Mouse (Mus musculus) thymus, adult 2 months (tissue): Measurements from ENCODE around the gene Ets1. TPM values are rescaled to one million over a fixed set of nuclear protein-coding genes. Genes with fewer than 3 reads are reported as not detected.

Experiments used
- DNase-seq: peaks from one replicate; pipeline ENCODE4 v3.0.0; 2021
- H3K27ac ChIP-seq: fragments of 200-500 bp; 2 replicates; pipeline ENCODE4 v1.5.1; 2012; ENCODE audit warnings: low read length, control low read depth; ENCODE audit not compliant: control insufficient read depth, insufficient read depth
- H3K27me3 ChIP-seq: fragments of 200-500 bp; 2 replicates; pipeline ENCODE4 v1.6.1; 2012; ENCODE audit warnings: mild to moderate bottlenecking, low read length, moderate library complexity, mixed read lengths; ENCODE audit not compliant: control insufficient read depth, insufficient read depth
- H3K36me3 ChIP-seq: fragments of 200-500 bp; 2 replicates; pipeline ENCODE4 v1.6.1; 2012; ENCODE audit warnings: mild to moderate bottlenecking, low read length, moderate library complexity; ENCODE audit not compliant: control insufficient read depth, insufficient read depth
- H3K4me1 ChIP-seq: fragments of 200-500 bp; replicated peaks from 2 replicates; pipeline ENCODE4 v1.6.1; 2012; ENCODE audit warnings: low read length; ENCODE audit not compliant: control insufficient read depth, insufficient read depth
- H3K4me3 ChIP-seq: fragments of 200-500 bp; 2 replicates; pipeline ENCODE4 v1.5.1; 2012; ENCODE audit warnings: mild to moderate bottlenecking, low read length, control low read depth, moderate library complexity; ENCODE audit not compliant: control insufficient read depth, insufficient read depth
- CTCF ChIP-seq: fragments of 200-500 bp; IDR thresholded peaks from 2 replicates; pipeline ENCODE4 v1.5.1; 2012; ENCODE audit warnings: mild to moderate bottlenecking, control low read depth, low read length, moderate library complexity, borderline replicate concordance; ENCODE audit not compliant: control insufficient read depth, poor library complexity, insufficient read depth; ENCODE audit errors: extremely low read depth
- POLR2A ChIP-seq: fragments of 200-500 bp; IDR thresholded peaks from 2 replicates; pipeline ENCODE4 v1.6.1; 2012; ENCODE audit warnings: mild to moderate bottlenecking, low read length, control low read depth, moderate library complexity; ENCODE audit not compliant: control insufficient read depth, poor library complexity, insufficient read depth; ENCODE audit errors: extremely low read depth
- WGBS: fragments of 180-500 bp; shearing (Covaris S2); methylation state at CpG from one replicate; pipeline ENCODE4 v1.1.7; 2018; 5-methylcytosine and 5-hydroxymethylcytosine counted together
- polyA plus RNA-seq: library from polyadenylated mRNA; depleted of rRNA; stranded (reverse); fragments of >200 nt; gene quantifications from 2 replicates; pipeline ENCODE4 v1.2.3, GENCODE M21; 2012

The Ets1 gene
- polyA plus RNA-seq, 1 experiment, result 272 TPM

DNA sequence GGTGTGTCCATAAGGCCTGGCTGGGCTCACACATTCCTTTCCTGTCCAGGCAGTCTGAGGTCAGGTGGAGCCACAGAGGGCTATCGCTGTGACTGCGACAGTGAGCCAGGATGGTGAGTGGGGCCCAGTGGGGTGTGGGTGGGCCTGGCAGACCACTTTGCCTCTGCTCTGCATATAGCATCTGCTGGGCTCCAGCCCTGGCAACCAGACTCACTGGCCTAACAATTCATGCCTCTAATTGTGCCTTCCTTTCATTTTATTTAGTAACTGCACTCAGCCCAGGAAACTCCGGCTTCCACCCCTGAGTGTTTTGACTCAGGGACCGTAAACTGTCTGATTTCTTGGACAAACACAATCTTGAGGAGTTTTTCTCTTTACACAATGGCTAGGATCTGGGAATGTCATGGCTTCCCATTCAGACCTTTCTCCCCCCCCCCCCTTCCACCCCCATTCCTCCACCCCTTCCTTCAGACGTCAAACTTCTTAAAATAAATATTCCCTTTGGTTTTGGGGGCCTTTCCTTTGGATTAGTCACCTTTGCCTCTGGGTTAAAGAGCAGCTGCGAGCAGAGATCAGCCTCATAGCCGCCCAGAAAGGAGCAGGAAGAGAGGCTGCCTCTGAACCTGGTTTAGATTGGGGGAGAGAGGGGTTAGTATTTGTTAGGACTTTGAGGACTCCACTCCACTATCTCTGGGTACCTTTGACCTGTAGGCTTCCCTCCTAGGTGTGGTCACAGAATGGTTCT lies 40.8 kb upstream of the Ets1 start:
- Histone ChIP-seq H3K36me3 (no peaks in the 10 kb centered on the region), H3K4me1 (peaks cover 35% of the 10 kb centered on the region), H3K27me3 (no peaks in the 10 kb centered on the region), H3K27ac (no peak overlapping the region), H3K4me3 (no peak overlapping the region)
- WGBS, result 80% methylated on average over 7 of the region's 7 CpGs
- TF ChIP-seq CTCF (no peak), POLR2A (no peak)
- DNase-seq, result no peak

DNA sequence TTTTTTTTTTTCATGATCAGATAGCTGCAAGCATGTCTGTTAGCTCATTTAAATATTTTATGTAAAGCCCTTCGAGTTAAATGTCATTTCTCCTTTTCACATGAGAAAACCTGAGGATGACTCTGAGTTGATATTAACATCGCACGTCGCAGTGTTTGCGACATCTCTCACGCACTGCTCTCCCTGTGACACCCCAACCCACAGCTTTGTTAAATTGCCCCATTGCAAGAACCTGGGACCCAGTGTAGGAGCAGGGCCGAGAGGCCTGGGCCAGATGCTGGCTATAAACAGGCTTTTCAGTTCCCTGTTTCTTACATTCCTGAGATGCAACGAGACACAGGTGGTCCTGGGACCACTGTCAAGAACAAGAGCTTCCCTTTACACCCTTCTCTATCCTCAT lies 39.7 kb upstream of the Ets1 start:
- H3K4me1 ChIP-seq, result peaks cover 37% of the 10 kb centered on the region
- TF ChIP-seq POLR2A (no peak), CTCF (no peak)
- no peak for DNase-seq
- no peaks in the 10 kb centered on the region for H3K27me3 ChIP-seq
- no peak overlapping the region for H3K4me3 ChIP-seq
- no peaks in the 10 kb centered on the region for H3K36me3 ChIP-seq
- 92% methylated on average over 8 of the region's 8 CpGs for WGBS
- H3K27ac ChIP-seq, result no peak overlapping the region

DNA sequence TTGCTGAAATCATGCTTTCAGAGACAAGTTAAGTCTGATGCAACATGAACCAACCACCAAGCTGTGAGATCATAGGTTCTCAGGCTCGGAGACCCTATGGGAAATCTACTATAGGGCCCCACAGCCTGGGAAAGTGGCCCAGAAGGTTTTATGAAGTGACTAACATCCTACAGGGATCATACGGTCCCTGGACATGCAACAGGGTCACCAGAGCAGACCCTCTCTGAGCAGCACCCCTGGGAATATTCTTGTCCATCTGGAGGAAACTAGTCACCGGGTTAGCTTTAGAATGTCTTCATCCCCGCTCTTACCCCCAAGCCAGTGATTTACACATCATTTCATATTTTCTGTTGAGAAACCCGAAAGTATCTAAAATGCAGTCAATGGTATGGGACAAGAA lies 34.1 kb upstream of the Ets1 start:
- H3K4me3 ChIP-seq, result no peak overlapping the region
- peaks cover 21% of the 10 kb centered on the region for H3K4me1 ChIP-seq
- WGBS, result 95% methylated on average over 5 of the region's 5 CpGs
- H3K27ac ChIP-seq, result no peak overlapping the region
- H3K36me3 ChIP-seq, result no peaks in the 10 kb centered on the region
- no peak for DNase-seq
- H3K27me3 ChIP-seq, result no peaks in the 10 kb centered on the region
- TF ChIP-seq CTCF (no peak), POLR2A (no peak)

DNA sequence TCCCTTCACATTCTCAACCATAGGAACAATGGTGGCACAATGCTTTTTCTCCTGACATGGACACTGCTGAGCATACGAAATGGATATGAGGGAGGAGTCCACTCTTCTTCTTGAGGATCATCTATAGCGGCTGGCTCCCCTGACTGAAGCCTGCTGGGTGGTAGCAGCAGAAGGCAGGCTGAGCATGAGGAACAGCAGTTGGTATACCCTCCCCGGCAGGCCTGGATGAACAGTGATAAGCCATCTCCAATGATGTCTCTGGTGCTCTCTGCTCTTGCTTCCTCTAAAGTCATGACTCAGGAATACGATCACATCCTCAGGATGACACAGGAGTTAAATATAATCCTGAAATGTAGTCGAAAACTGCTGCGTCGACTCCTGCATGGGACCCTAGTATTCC lies 32.9 kb upstream of the Ets1 start:
- 90% methylated on average over 7 of the region's 7 CpGs for WGBS
- DNase-seq, result no peak
- Histone ChIP-seq H3K27ac (no peak overlapping the region), H3K4me3 (no peak overlapping the region), H3K27me3 (no peaks in the 10 kb centered on the region), H3K4me1 (peaks cover 30% of the 10 kb centered on the region), H3K36me3 (no peaks in the 10 kb centered on the region)
- no peak for TF ChIP-seq POLR2A
- no peak for TF ChIP-seq CTCF

DNA sequence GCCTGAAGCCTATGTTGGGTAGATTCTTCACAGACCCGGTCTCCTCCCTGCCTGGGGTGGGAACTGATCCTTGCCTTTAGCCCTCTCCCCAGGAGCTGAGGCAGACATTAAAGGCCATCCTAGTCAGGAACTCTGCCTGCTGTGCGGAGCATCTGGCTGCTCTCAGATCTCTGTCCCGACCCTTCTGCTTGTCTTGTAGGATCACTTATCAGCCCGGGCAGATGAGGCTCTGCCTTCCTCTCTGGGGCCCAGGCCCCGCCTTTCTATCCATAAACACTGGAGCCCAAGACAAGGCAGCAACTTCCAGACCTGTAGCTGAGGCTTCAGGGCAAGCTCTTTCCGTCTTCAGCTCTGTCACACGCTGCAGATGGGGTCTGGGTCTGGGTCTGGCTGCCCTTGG lies 28.8 kb upstream of the Ets1 start:
- WGBS, result 79% methylated on average over 7 of the region's 7 CpGs
- peak overlapping the region; percentile 59 for H3K27ac ChIP-seq
- no peak for TF ChIP-seq POLR2A
- TF ChIP-seq CTCF, result no peak
- no peak for DNase-seq
- no peaks in the 10 kb centered on the region for H3K36me3 ChIP-seq
- H3K4me1 ChIP-seq, result peaks cover 62% of the 10 kb centered on the region
- H3K27me3 ChIP-seq, result no peaks in the 10 kb centered on the region
- no peak overlapping the region for H3K4me3 ChIP-seq

DNA sequence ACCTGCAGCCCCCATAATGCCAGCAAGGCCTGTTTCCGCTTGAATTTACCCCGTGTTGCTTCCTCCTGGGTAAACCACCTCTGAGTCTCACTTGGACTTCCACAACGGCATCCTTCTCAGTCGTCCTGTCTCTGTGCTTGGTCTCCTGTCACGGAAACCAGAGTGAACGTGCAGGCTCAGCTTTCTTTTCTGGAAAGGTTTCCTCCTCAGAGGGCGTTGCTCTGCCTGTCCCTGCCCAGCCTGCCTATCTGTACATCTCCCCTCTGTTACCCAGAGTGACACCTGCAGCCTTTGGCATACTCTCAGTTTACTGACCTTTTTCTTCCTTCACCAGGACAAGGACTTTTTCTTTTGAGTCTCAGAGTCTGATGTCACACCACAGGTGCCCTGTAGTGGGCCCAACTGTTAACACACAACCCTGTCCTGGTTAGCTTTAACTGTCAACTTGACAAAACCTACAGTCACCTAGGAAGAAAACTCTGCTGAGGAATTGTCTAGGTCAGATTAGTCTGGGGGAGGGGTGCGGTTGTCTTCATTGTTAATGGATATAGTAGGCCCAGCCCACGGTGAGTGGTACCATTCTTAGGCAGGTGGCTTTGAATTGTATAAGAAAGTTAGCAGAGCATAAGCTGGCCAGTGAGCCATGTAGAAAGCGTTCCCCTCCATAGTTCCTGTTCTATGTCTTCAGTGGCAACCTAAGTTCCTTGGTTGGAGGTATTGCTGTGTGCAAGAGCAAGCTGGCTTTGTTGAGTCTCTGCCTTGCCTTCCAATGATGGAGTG lies 27.0 kb upstream of the Ets1 start:
- Histone ChIP-seq H3K36me3 (no peaks in the 10 kb centered on the region), H3K4me1 (peaks cover 71% of the 10 kb centered on the region), H3K27ac (peak overlapping the region; percentile 89), H3K27me3 (no peaks in the 10 kb centered on the region), H3K4me3 (peak overlapping the region; percentile 33)
- 21% methylated on average over 10 of the region's 10 CpGs for WGBS
- DNase-seq, result peak; percentile 61
- TF ChIP-seq CTCF, result no peak
- peak; percentile 67 for TF ChIP-seq POLR2A

DNA sequence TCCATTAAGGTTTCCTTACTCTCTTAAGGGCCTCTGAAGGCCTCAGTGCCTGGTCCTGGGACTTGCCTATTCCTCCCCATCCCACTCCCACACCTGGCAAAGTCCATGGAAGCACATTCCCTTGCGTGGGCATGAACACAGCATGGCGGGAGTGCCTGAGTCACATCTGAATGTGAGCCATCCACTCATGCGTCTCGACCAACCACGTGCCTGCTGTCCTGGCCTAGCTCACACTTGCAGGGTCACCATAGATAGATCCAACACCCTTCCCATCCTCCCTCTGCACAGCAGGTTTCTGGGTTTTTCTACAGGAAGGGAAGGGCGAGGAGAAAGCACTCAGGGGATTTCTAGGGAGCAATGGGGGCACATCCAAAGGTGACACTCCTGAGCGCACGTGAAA lies 25.8 kb upstream of the Ets1 start:
- 93% methylated on average over 8 of the region's 8 CpGs for WGBS
- no peak for TF ChIP-seq POLR2A
- no peak for TF ChIP-seq CTCF
- Histone ChIP-seq H3K36me3 (no peaks in the 10 kb centered on the region), H3K27ac (peak overlapping the region; percentile 94), H3K4me1 (peaks cover 81% of the 10 kb centered on the region), H3K4me3 (no peak overlapping the region), H3K27me3 (no peaks in the 10 kb centered on the region)
- no peak for DNase-seq
